Mouse (Mus musculus) CH12.LX (cell line): ENCODE measurements around the gene Rps25. TPM values are rescaled to one million over a fixed set of nuclear protein-coding genes. Genes with fewer than 3 reads are reported as not detected.

ENCODE experiments used
- DNase-seq: peaks from one replicate; pipeline ENCODE4 v3.0.0-alpha.2; 2013; ENCODE audit errors: extremely low read depth
- H3K27ac ChIP-seq: 2 replicates; pipeline ENCODE4 v1.5.1; 2012; ENCODE audit warnings: low read depth, mild to moderate bottlenecking, control low read depth, moderate library complexity; ENCODE audit not compliant: insufficient read depth
- H3K27me3 ChIP-seq: replicated peaks from 2 replicates; pipeline ENCODE3; 2012; ENCODE audit warnings: inconsistent platforms
- H3K36me3 ChIP-seq, 2 experiments: replicated peaks in 1 of 2; 2 replicates each; pipeline versions ENCODE3 to v1.6.1; 2012; ENCODE audit warnings: inconsistent platforms in 1 of 2, low read length in 1 of 2, mild to moderate bottlenecking in 1 of 2, mixed read lengths in 1 of 2, moderate library complexity in 1 of 2; ENCODE audit not compliant: control insufficient read depth in 1 of 2, insufficient read depth in 1 of 2
- H3K4me1 ChIP-seq, 2 experiments: 2 replicates each; pipeline ENCODE4 v1.6.1; 2012; ENCODE audit warnings: inconsistent platforms in 1 of 2, moderate library complexity in 1 of 2; ENCODE audit not compliant: insufficient read depth in 2 of 2, control insufficient read depth in 1 of 2
- H3K4me2 ChIP-seq: 2 replicates; pipeline ENCODE4 v1.6.1; 2012; ENCODE audit warnings: low read depth, mild to moderate bottlenecking, control low read depth; ENCODE audit not compliant: poor library complexity, insufficient read depth, severe bottlenecking
- H3K4me3 ChIP-seq, 3 experiments: fragments of 150-350 bp in 1 of 3; sonication (generic) in 1 of 3; replicated peaks in 1 of 3; 2 replicates each; pipeline versions ENCODE3 to v1.5.1; 2011 to 2012; ENCODE audit warnings: low read depth in 2 of 3, low read length in 2 of 3, mild to moderate bottlenecking in 2 of 3, moderate library complexity in 2 of 3, control low read depth in 1 of 3, improper control_type of control experiment in 1 of 3, inconsistent platforms in 1 of 3, mixed read lengths in 1 of 3; ENCODE audit not compliant: poor library complexity in 1 of 3
- H3K79me2 ChIP-seq: replicated peaks from 2 replicates; pipeline ENCODE4 v1.6.1; 2012; ENCODE audit warnings: mild to moderate bottlenecking, moderate library complexity; ENCODE audit not compliant: control insufficient read depth, poor library complexity, insufficient read depth, severe bottlenecking; ENCODE audit errors: extremely low read depth
- H3K9ac ChIP-seq: 2 replicates; pipeline ENCODE4 v1.6.1; 2012; ENCODE audit warnings: low read depth, mild to moderate bottlenecking, control low read depth, moderate library complexity; ENCODE audit not compliant: insufficient read depth
- H3K9me3 ChIP-seq: replicated peaks from 2 replicates; pipeline ENCODE3; 2012; ENCODE audit warnings: low read length, inconsistent platforms, mixed read lengths
- BHLHE40 ChIP-seq: IDR thresholded peaks from 2 replicates; pipeline ENCODE4 v1.6.1; 2011; ENCODE audit warnings: mild to moderate bottlenecking, low read depth, low read length, improper control_type of control experiment
- CHD2 ChIP-seq: IDR thresholded peaks from 2 replicates; pipeline ENCODE4 v1.6.1; 2011; ENCODE audit warnings: low read length, improper control_type of control experiment
- CTCF ChIP-seq, 2 experiments: IDR thresholded peaks in 1 of 2; conservative IDR thresholded peaks in 1 of 2; 2 replicates each; pipeline ENCODE4 v1.5.1; 2011 to 2012; ENCODE audit warnings: low read depth in 2 of 2, low read length in 2 of 2, improper control_type of control experiment in 1 of 2, inconsistent platforms in 1 of 2, mild to moderate bottlenecking in 1 of 2, moderate library complexity in 1 of 2
- ELF1 ChIP-seq: IDR thresholded peaks from 2 replicates; pipeline ENCODE4 v1.6.1; 2014; ENCODE audit warnings: low read depth, mild to moderate bottlenecking, inconsistent platforms, low read length, improper control_type of control experiment
- ETS1 ChIP-seq: conservative IDR thresholded peaks from 2 replicates; pipeline ENCODE4 v1.6.1; 2012; ENCODE audit warnings: low read depth, mild to moderate bottlenecking, inconsistent platforms, low read length, improper control_type of control experiment, moderate library complexity
- HCFC1 ChIP-seq: IDR thresholded peaks from 2 replicates; pipeline ENCODE4 v1.6.1; 2012; ENCODE audit warnings: low read depth, mild to moderate bottlenecking, inconsistent platforms, low read length, improper control_type of control experiment
- IRF4 ChIP-seq: IDR thresholded peaks from 2 replicates; pipeline ENCODE4 v1.6.1; 2014; ENCODE audit warnings: low read depth, mild to moderate bottlenecking, inconsistent platforms, low read length, improper control_type of control experiment
- JUN ChIP-seq: IDR thresholded peaks from 2 replicates; pipeline ENCODE4 v1.6.1; 2011; ENCODE audit warnings: low read depth, mild to moderate bottlenecking, low read length, improper control_type of control experiment, moderate library complexity; ENCODE audit not compliant: insufficient read depth
- MAFK ChIP-seq: IDR thresholded peaks from 2 replicates; pipeline ENCODE4 v1.6.1; 2011; ENCODE audit warnings: low read length, improper control_type of control experiment; ENCODE audit not compliant: insufficient replicate concordance
- MEF2A ChIP-seq: IDR thresholded peaks from 2 replicates; pipeline ENCODE4 v1.6.1; 2014; ENCODE audit warnings: low read depth, mild to moderate bottlenecking, inconsistent platforms, low read length, improper control_type of control experiment, borderline replicate concordance
- NRF1 ChIP-seq: IDR thresholded peaks from 2 replicates; pipeline ENCODE4 v1.6.1; 2014; ENCODE audit warnings: low read depth, mild to moderate bottlenecking, inconsistent platforms, low read length, improper control_type of control experiment, moderate library complexity
- PAX5 ChIP-seq: IDR thresholded peaks from 2 replicates; pipeline ENCODE4 v1.6.1; 2012; ENCODE audit warnings: low read length, inconsistent platforms, mixed read lengths
- POLR2AphosphoS2 ChIP-seq: IDR thresholded peaks from 2 replicates; pipeline ENCODE4 v1.6.1; 2011; ENCODE audit warnings: low read depth, low read length, improper control_type of control experiment
- RCOR1 ChIP-seq: conservative IDR thresholded peaks from 2 replicates; pipeline ENCODE4 v1.6.1; 2012; ENCODE audit warnings: low read depth, mild to moderate bottlenecking, inconsistent platforms, low read length, improper control_type of control experiment
- SIN3A ChIP-seq: IDR thresholded peaks from 2 replicates; pipeline ENCODE4 v1.6.1; 2012; ENCODE audit warnings: low read length, improper control_type of control experiment, inconsistent platforms
- ZC3H11A ChIP-seq: IDR thresholded peaks from 2 replicates; pipeline ENCODE4 v1.6.1; 2012; ENCODE audit warnings: low read depth, mild to moderate bottlenecking, inconsistent platforms, low read length, improper control_type of control experiment
- ZKSCAN1 ChIP-seq: IDR thresholded peaks from 2 replicates; pipeline ENCODE4 v1.6.1; 2012; ENCODE audit warnings: low read depth, inconsistent platforms, low read length, improper control_type of control experiment, borderline replicate concordance
- ZNF384 ChIP-seq: IDR thresholded peaks from 2 replicates; pipeline ENCODE4 v1.6.1; 2012; ENCODE audit warnings: low read depth, low read length, improper control_type of control experiment, inconsistent platforms
- dilution Hi-C: fragments of 300-500 bp; cut with MboI; formaldehyde crosslinking; loops from 2 replicates; pipeline ENCODE4 v1.14.3; 2020; ENCODE audit warnings: low sequenced_read_pairs; ENCODE audit not compliant: extremely low pct_unique_long_range_greater_than_20kb, extremely low pct_ligation_motif_present
- in situ Hi-C: fragments of 300-500 bp; cut with MboI; formaldehyde crosslinking; loops from 3 replicates; pipeline ENCODE4 v1.14.3; 2019; ENCODE audit warnings: low sequenced_read_pairs, low pct_ligation_motif_present, low pct_unique_long_range_greater_than_20kb, mixed read lengths
- polyA plus RNA-seq: library from polyadenylated mRNA; unstranded; fragments of >175 nt; gene quantifications from 2 replicates; pipeline ENCODE4 v1.2.1, GENCODE M21; 2012; ENCODE audit warnings: low read depth; ENCODE audit not compliant: insufficient read length
- total RNA-seq, 2 experiments: library from RNA; depleted of rRNA; stranded (reverse); fragments of 300-350 nt in 1 of 2; fragments of >200 nt in 1 of 2; gene quantifications; 2 replicates each; pipeline ENCODE4 v1.2.3; 2012 to 2014

Rps25 gene
- total and polyA plus RNA-seq, 3 experiments, result 2,535 to 3,378 (median 3,250) TPM

DNA sequence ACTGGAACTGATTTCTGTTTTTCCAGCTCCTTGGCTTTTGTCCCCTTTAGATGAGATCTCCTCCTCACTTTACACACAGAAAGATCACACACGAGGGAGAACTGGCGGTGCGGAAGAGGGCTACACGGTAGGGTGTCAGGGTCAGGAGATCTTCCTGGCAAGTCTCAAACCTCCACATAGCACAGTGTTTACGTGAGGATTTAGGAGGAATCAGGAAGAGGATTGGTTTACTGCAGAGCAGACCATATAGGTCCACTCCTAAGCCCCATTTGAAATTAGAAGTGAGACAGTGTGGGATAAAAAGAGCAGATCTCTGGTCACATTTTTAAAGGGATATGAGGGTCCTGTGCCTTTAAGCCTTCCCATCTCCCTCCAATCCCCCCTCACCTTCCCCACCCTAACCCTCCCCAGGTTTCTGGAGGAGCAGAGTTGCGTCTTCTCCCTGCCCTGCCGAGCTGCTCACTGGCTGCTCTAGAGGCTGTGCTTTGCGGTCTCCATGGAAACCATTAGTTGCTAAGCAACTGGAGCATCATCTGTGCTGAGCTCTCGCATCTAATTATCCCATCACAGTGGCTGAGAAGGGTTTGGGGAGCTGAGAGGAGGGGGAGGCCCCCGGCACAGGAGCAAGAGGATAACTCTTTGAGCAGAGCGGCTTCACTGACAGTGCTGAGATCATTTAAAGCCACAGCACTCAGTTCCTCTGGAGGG is 50.2 kb downstream of the Rps25 start:
- Histone ChIP-seq H3K9ac (no peak overlapping the region), H3K9me3 (peaks cover 2% of the 10 kb centered on the region), H3K36me3 (no peaks in the 10 kb centered on the region)
- dilution Hi-C loops, result no loop called here
- TF ChIP-seq ZNF384 (no peak), ZC3H11A (no peak), MEF2A (no peak), CTCF (conservative IDR thresholded peaks at IDR 0.05 in 1 of 2, IDR thresholded peaks at IDR 0.05 in 1 of 2; ENCODE audit: low read depth in 2 of 2, low read length in 2 of 2) (no peak), ELF1 (no peak), CHD2 (no peak), JUN (no peak), IRF4 (no peak), MAFK (no peak), POLR2AphosphoS2 (no peak), RCOR1 (no peak), HCFC1 (no peak), NRF1 (no peak), ZKSCAN1 (no peak), PAX5 (no peak), ETS1 (no peak), BHLHE40 (no peak), SIN3A (no peak)
- TF ChIP-seq, all 38 proteins: peak for 0
- Histone ChIP-seq H3K4me2 (no peak overlapping the region), H3K4me1 (peaks cover 4 to 22% of the 10 kb centered on the region in 2 experiments), H3K79me2 (no peaks in the 10 kb centered on the region), H3K4me3 (no peak overlapping the region), H3K27ac (no peak overlapping the region), H3K27me3 (peaks cover 6% of the 10 kb centered on the region)
- in situ Hi-C loops, result no loop called here
- DNase-seq, result no peak

Other genes with a start within 250 kb of the Rps25 start
- 11.9 and 13.4 TPM in 2 replicates for gene Cbl, start 173.1 kb upstream of the Rps25 start, total RNA-seq (2012; rRNA removed)
- 6.5 and 8.3 TPM in 2 replicates for gene Cbl, start 173.1 kb upstream of the Rps25 start, total RNA-seq (2014; rRNA removed)
- 27.1 and 39.0 TPM in 2 replicates for gene Cbl, start 173.1 kb upstream of the Rps25 start, polyA plus RNA-seq
- gene Ccdc153, start 166.5 kb upstream of the Rps25 start, total RNA-seq (2012; rRNA removed), result not detected in 2 replicates
- gene Ccdc153, start 166.5 kb upstream of the Rps25 start, total RNA-seq (2014; rRNA removed), result not detected in 2 replicates
- not detected in 2 replicates for gene Ccdc153, start 166.5 kb upstream of the Rps25 start, polyA plus RNA-seq
- 0.13 TPM in 1 of 2 replicates, not detected in the other for gene Pdzd3, start 155.7 kb upstream of the Rps25 start, total RNA-seq (2012; rRNA removed)
- gene Pdzd3, start 155.7 kb upstream of the Rps25 start, total RNA-seq (2014; rRNA removed), result 0.09 TPM in 1 of 2 replicates, not detected in the other
- 0.21 and 0.26 TPM in 2 replicates for gene Pdzd3, start 155.7 kb upstream of the Rps25 start, polyA plus RNA-seq
- gene Nlrx1, start 138.5 kb upstream of the Rps25 start, total RNA-seq (2012; rRNA removed), result 8.8 and 10.9 TPM in 2 replicates
- 8.0 and 8.8 TPM in 2 replicates for gene Nlrx1, start 138.5 kb upstream of the Rps25 start, total RNA-seq (2014; rRNA removed)
- 12.6 and 15.4 TPM in 2 replicates for gene Nlrx1, start 138.5 kb upstream of the Rps25 start, polyA plus RNA-seq
- gene Abcg4, start 118.5 kb upstream of the Rps25 start, total RNA-seq (2012; rRNA removed), result 0.38 and 0.72 TPM in 2 replicates
- gene Abcg4, start 118.5 kb upstream of the Rps25 start, total RNA-seq (2014; rRNA removed), result 0.23 TPM in 2 replicates
- gene Abcg4, start 118.5 kb upstream of the Rps25 start, polyA plus RNA-seq, result 0.82 and 1.1 TPM in 2 replicates
- gene Hinfp, start 101.5 kb upstream of the Rps25 start, total RNA-seq (2012; rRNA removed), result 16.5 and 16.6 TPM in 2 replicates
- 13.6 and 14.0 TPM in 2 replicates for gene Hinfp, start 101.5 kb upstream of the Rps25 start, total RNA-seq (2014; rRNA removed)
- gene Hinfp, start 101.5 kb upstream of the Rps25 start, polyA plus RNA-seq, result 18.9 and 22.3 TPM in 2 replicates
- gene C2cd2l, start 86.9 kb upstream of the Rps25 start, total RNA-seq (2012; rRNA removed), result 7.2 TPM in 2 replicates
- 2.5 and 2.9 TPM in 2 replicates for gene C2cd2l, start 86.9 kb upstream of the Rps25 start, total RNA-seq (2014; rRNA removed)
- gene C2cd2l, start 86.9 kb upstream of the Rps25 start, polyA plus RNA-seq, result 7.3 and 8.6 TPM in 2 replicates
- gene Dpagt1, start 81.1 kb upstream of the Rps25 start, total RNA-seq (2012; rRNA removed), result 15.8 and 16.2 TPM in 2 replicates
- 6.4 and 8.5 TPM in 2 replicates for gene Dpagt1, start 81.1 kb upstream of the Rps25 start, total RNA-seq (2014; rRNA removed)
- 31.5 and 41.7 TPM in 2 replicates for gene Dpagt1, start 81.1 kb upstream of the Rps25 start, polyA plus RNA-seq
- 488 and 589 TPM in 2 replicates for gene H2afx, start 72.4 kb upstream of the Rps25 start, total RNA-seq (2012; rRNA removed)
- gene H2afx, start 72.4 kb upstream of the Rps25 start, total RNA-seq (2014; rRNA removed), result 32.5 and 36.3 TPM in 2 replicates
- 39.5 and 56.6 TPM in 2 replicates for gene H2afx, start 72.4 kb upstream of the Rps25 start, polyA plus RNA-seq
- gene Hmbs, start 62.9 kb upstream of the Rps25 start, total RNA-seq (2012; rRNA removed), result 74.0 and 80.9 TPM in 2 replicates
- 73.7 and 75.2 TPM in 2 replicates for gene Hmbs, start 62.9 kb upstream of the Rps25 start, total RNA-seq (2014; rRNA removed)
- 65.0 and 65.1 TPM in 2 replicates for gene Hmbs, start 62.9 kb upstream of the Rps25 start, polyA plus RNA-seq
- 21.4 and 22.1 TPM in 2 replicates for gene Vps11, start 45.5 kb upstream of the Rps25 start, total RNA-seq (2012; rRNA removed)
- 16.1 and 17.4 TPM in 2 replicates for gene Vps11, start 45.5 kb upstream of the Rps25 start, total RNA-seq (2014; rRNA removed)
- 23.2 and 24.8 TPM in 2 replicates for gene Vps11, start 45.5 kb upstream of the Rps25 start, polyA plus RNA-seq
- 88.7 and 148 TPM in 2 replicates for gene Hyou1, start 27.6 kb upstream of the Rps25 start, total RNA-seq (2012; rRNA removed)
- gene Hyou1, start 27.6 kb upstream of the Rps25 start, total RNA-seq (2014; rRNA removed), result 31.9 and 32.6 TPM in 2 replicates
- 89.9 and 90.8 TPM in 2 replicates for gene Hyou1, start 27.6 kb upstream of the Rps25 start, polyA plus RNA-seq
- 13.8 and 25.5 TPM in 2 replicates for gene Slc37a4, start 10.3 kb upstream of the Rps25 start, total RNA-seq (2012; rRNA removed)
- gene Slc37a4, start 10.3 kb upstream of the Rps25 start, total RNA-seq (2014; rRNA removed), result 29.9 and 38.7 TPM in 2 replicates
- 10.3 and 11.7 TPM in 2 replicates for gene Slc37a4, start 10.3 kb upstream of the Rps25 start, polyA plus RNA-seq
- 81.3 and 88.2 TPM in 2 replicates for gene Trappc4, start 461 bp downstream of the Rps25 start, total RNA-seq (2012; rRNA removed)
- 125 and 135 TPM in 2 replicates for gene Trappc4, start 461 bp downstream of the Rps25 start, total RNA-seq (2014; rRNA removed)
- 55.9 and 69.2 TPM in 2 replicates for gene Trappc4, start 461 bp downstream of the Rps25 start, polyA plus RNA-seq
- 25.4 and 30.4 TPM in 2 replicates for gene Ccdc84, start 11.4 kb downstream of the Rps25 start, total RNA-seq (2012; rRNA removed)
- gene Ccdc84, start 11.4 kb downstream of the Rps25 start, total RNA-seq (2014; rRNA removed), result 21.7 and 26.0 TPM in 2 replicates
- gene Ccdc84, start 11.4 kb downstream of the Rps25 start, polyA plus RNA-seq, result 16.5 and 18.3 TPM in 2 replicates
- 0.08 and 0.21 TPM in 2 replicates for gene Foxr1, start 34.0 kb downstream of the Rps25 start, total RNA-seq (2012; rRNA removed)
- not detected in 2 replicates for gene Foxr1, start 34.0 kb downstream of the Rps25 start, total RNA-seq (2014; rRNA removed)
- gene Foxr1, start 34.0 kb downstream of the Rps25 start, polyA plus RNA-seq, result 1.4 and 1.5 TPM in 2 replicates
- gene Upk2, start 47.8 kb downstream of the Rps25 start, total RNA-seq (2012; rRNA removed), result not detected in 2 replicates
- not detected in 2 replicates for gene Upk2, start 47.8 kb downstream of the Rps25 start, total RNA-seq (2014; rRNA removed)
- gene Upk2, start 47.8 kb downstream of the Rps25 start, polyA plus RNA-seq, result not detected in 2 replicates
- gene Bcl9l, start 75.7 kb downstream of the Rps25 start, total RNA-seq (2012; rRNA removed), result 0.88 and 1.6 TPM in 2 replicates
- gene Bcl9l, start 75.7 kb downstream of the Rps25 start, total RNA-seq (2014; rRNA removed), result 0.08 and 0.67 TPM in 2 replicates
- 6.2 and 7.5 TPM in 2 replicates for gene Bcl9l, start 75.7 kb downstream of the Rps25 start, polyA plus RNA-seq
- 27.7 and 30.2 TPM in 2 replicates for gene Cxcr5, start 154.7 kb downstream of the Rps25 start, total RNA-seq (2012; rRNA removed)
- gene Cxcr5, start 154.7 kb downstream of the Rps25 start, total RNA-seq (2014; rRNA removed), result 75.4 and 93.4 TPM in 2 replicates
- gene Cxcr5, start 154.7 kb downstream of the Rps25 start, polyA plus RNA-seq, result 61.2 and 70.5 TPM in 2 replicates
- 41.5 and 42.3 TPM in 2 replicates for gene Ddx6, start 197.8 kb downstream of the Rps25 start, total RNA-seq (2012; rRNA removed)
- gene Ddx6, start 197.8 kb downstream of the Rps25 start, total RNA-seq (2014; rRNA removed), result 66.7 and 71.4 TPM in 2 replicates
- 77.1 and 81.2 TPM in 2 replicates for gene Ddx6, start 197.8 kb downstream of the Rps25 start, polyA plus RNA-seq